Mouse (Mus musculus): ENCODE data around the gene Tvp23a. TPM values are rescaled to one million over a fixed set of nuclear protein-coding genes. Genes with fewer than 3 reads are reported as not detected.

Gene Tvp23a
- polyA plus RNA-seq, 1 experiment from 2014 or later = 29.3 TPM

DNA sequence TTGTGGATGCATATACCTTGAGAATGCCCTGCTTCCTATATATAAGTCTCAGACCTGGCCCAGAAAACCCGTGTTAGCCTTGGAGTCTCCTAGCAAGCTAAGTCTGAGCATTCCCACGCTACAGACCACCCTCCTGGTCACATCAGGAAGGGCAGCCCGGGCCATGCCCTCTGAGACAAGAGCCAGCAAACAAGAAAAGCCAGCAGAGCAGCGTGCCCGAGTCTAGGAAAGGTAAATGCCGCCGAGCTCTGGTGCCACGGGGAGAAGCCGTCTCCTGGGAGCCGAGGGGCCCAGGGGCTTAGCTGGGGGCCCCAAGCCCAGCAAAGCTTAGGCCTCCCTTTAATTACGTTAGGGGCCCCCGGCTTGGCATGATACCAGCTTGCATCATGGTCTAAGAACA is 61.9 kb downstream of the Tvp23a start:
- Histone ChIP-seq H3K4me2 (replicated peaks) (no peak overlapping the region), H3K4me1 (no peaks in the 10 kb centered on the region), H3K27me3 (0 out of 2 replicates have a peak, but pooled peaks cover 3% of the 10 kb centered on the region), H3K36me3 (no peaks in the 10 kb centered on the region), H3K4me3 (no peak overlapping the region), H3K9me3 (no peaks in the 10 kb centered on the region), H3K9ac (no peak overlapping the region), H3K27ac (no peak overlapping the region)
- ATAC-seq (ENCODE audit: insufficient number of reproducible peaks, insufficient read depth, low FRiP score, low TSS enrichment) = no peak
- 76% methylated on average over 12 of the region's 12 CpGs for WGBS

DNA sequence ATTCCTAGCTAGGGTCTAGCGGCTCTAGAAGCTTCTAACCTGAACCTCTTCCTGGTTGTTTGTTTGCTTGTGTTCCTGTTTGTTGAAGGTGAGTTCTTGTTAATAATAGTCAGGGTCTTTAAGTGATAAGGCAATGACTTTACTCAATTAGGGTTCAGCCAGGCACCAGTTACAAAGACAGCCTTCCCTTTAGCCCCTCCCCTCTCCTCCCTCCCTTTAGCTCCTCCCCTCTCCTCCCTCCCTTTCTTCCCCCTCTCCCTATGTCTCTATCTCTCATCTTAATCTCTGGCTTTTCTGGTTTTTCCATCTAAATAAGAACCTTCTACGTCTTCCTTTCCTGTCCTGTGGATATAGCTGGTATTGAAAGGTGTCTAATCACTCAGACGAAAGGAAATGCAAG is 62.6 kb downstream of the Tvp23a start:
- Histone ChIP-seq H3K27ac (no peak overlapping the region), H3K4me1 (no peaks in the 10 kb centered on the region), H3K4me2 (replicated peaks) (peak overlapping the region; percentile 29; the same call in 1 of the 2 replicates), H3K4me3 (no peak overlapping the region), H3K9me3 (no peaks in the 10 kb centered on the region), H3K9ac (no peak overlapping the region), H3K36me3 (no peaks in the 10 kb centered on the region), H3K27me3 (0 out of 2 replicates have a peak, but pooled peaks cover 3% of the 10 kb centered on the region)
- ATAC-seq (ENCODE audit: insufficient number of reproducible peaks, insufficient read depth, low FRiP score, low TSS enrichment) = no peak
- WGBS = 60% methylated on average over 3 of the region's 3 CpGs

DNA sequence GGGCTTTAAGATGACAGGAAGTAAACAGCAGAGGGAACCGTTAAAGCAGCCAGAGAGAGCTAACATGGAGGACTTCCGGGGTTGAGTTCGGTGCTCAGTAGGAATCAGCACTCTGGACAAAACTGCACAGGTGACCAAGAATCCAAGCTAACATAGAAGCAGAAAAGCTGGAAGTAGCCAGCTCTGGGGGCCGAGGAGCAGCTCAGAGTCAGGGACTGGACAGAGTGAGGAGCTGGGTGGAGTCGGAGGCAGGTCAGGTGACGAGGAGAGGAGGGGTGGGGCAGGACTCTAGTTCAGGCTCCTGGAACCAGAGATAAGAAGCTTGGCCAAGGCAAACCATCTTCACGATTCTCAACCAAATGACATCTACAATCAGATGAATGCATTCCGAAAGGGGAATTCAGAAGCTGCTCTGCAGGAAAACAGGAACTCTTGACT is 63.1 kb downstream of the Tvp23a start:
- no peaks in the 10 kb centered on the region for H3K4me1 ChIP-seq
- H3K4me3 ChIP-seq = no peak overlapping the region
- H3K27me3 ChIP-seq = 0 out of 2 replicates have a peak, but pooled peaks cover under 1% of the 10 kb centered on the region
- no peak overlapping the region for H3K27ac ChIP-seq
- 30% methylated on average over 8 of the region's 8 CpGs for WGBS
- no peak for ATAC-seq (ENCODE audit: insufficient number of reproducible peaks, insufficient read depth, low FRiP score, low TSS enrichment)
- no peaks in the 10 kb centered on the region for H3K9me3 ChIP-seq
- no peaks in the 10 kb centered on the region for H3K36me3 ChIP-seq
- no peak overlapping the region for H3K9ac ChIP-seq
- peak overlapping the region; percentile 29 for H3K4me2 ChIP-seq (replicated peaks)

DNA sequence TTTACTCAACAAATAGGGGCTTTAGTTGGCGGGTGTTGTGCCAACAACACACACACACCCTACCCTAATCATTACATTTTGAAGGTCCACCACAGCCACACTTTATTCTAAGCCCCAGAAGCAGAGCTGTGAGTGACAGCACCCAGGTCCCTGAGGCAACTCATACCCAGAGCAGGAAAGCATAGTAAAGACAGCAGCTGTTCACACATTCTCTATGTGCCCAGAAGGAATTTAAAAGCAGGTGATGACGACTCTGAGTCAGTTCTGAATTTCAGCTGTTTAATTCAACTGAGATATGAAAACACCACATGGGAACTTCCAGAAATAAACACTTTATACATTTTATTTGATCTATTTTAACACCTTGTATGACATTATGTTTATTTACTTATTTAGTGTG is 67.6 kb downstream of the Tvp23a start:
- no peak for ATAC-seq (ENCODE audit: insufficient number of reproducible peaks, insufficient read depth, low FRiP score, low TSS enrichment)
- Histone ChIP-seq H3K36me3 (no peaks in the 10 kb centered on the region), H3K4me3 (no peak overlapping the region), H3K27me3 (no peaks in the 10 kb centered on the region), H3K9me3 (no peaks in the 10 kb centered on the region), H3K27ac (no peak overlapping the region), H3K9ac (no peak overlapping the region), H3K4me2 (replicated peaks) (no peak overlapping the region), H3K4me1 (no peaks in the 10 kb centered on the region)
- 59% methylated on average over 2 of the region's 2 CpGs for WGBS

DNA sequence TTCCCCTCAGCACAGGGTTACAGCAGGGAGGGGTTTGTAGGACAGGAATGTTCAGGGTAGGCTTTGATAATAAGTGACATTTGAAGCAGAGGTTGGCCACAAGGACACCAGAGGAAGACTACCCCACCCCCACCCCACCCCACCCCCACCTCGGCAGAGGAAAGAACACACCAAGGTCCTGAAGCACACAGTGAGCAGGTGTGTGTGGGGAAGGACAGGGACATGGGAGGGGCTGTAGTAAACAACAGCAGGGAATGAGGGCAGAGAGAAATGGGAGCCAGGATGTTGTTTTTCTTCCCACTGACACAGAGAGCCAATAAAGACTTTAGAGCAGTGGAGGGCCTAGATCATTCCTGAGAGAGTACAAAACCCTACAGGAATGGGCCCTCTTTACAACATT is 69.9 kb downstream of the Tvp23a start:
- H3K9me3 ChIP-seq = no peaks in the 10 kb centered on the region
- H3K4me1 ChIP-seq = no peaks in the 10 kb centered on the region
- no peaks in the 10 kb centered on the region for H3K27me3 ChIP-seq
- H3K9ac ChIP-seq = no peak overlapping the region
- H3K27ac ChIP-seq = no peak overlapping the region
- H3K4me2 ChIP-seq (replicated peaks) = no peak overlapping the region
- no peak for ATAC-seq (ENCODE audit: insufficient number of reproducible peaks, insufficient read depth, low FRiP score, low TSS enrichment)
- WGBS = 56% methylated on average over 1 of the region's 1 CpGs
- no peaks in the 10 kb centered on the region for H3K36me3 ChIP-seq
- H3K4me3 ChIP-seq = no peak overlapping the region

DNA sequence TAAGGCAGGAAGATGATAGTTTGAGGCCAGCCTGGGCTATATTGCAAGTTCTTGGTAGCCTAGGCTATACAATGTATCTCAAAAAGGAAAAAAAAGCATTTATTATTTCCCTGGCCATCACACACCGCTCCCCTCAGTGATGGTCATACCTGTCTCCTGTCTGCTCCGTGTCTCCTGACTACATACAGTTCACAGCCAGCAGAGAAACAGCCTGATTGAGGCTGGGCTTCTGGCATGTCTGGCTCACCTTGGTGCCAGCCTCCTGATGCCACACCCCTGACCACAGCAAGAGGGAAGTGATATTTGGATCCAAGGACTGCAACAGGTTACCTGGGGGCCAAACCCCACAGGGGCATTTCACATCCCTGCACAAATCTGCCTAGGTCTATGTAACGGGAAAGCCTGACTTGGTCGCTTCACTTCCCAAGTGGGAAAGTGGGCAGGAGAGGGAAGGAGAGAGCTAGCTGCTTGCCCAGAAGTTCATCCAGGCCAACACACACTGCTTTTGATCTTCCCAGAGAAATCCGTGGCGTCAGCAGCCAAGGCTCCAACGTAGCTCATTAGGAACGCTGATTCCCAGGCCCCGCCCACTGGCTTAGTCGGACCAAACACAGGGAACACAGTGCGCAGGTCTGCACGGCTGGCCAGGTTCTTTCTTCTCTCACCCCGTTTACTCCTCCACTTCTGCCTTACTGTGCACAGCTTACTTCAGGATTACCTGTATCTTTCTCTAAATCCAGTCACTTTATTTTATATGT is 72.7 kb downstream of the Tvp23a start:
- no peaks in the 10 kb centered on the region for H3K9me3 ChIP-seq
- no peak overlapping the region for H3K27ac ChIP-seq
- H3K36me3 ChIP-seq = no peaks in the 10 kb centered on the region
- no peaks in the 10 kb centered on the region for H3K27me3 ChIP-seq
- peak overlapping the region; percentile 40 for H3K4me2 ChIP-seq (replicated peaks)
- H3K4me1 ChIP-seq = 0 out of 2 replicates have a peak, but pooled peaks cover 11% of the 10 kb centered on the region
- no peak overlapping the region for H3K9ac ChIP-seq
- H3K4me3 ChIP-seq = 0 out of 2 replicates have a peak overlapping the region, but pooled peaks have one; percentile 9
- peak; percentile 78 for ATAC-seq (ENCODE audit: insufficient number of reproducible peaks, insufficient read depth, low FRiP score, low TSS enrichment)
- 20% methylated on average over 13 of the region's 13 CpGs for WGBS

DNA sequence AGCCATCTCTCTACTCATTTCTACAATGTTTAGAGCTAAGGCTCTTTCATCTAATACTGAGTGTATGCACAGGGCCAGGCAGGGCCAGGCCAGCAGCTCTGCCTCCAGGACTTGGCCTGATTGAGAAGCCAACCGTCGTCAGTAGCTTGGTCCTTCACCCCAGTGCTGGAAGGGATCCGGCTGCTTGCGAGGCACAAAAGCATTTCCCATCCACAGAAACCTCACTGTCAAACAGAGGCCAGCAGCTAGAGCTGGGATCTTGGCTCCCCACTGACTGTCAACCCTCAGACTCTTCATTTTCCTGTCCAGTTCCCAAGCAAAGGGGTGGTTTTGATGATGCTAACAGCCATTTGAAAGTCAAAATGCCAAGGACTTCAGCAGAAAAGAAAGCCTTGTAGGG is 74.8 kb downstream of the Tvp23a start:
- no peaks in the 10 kb centered on the region for H3K27me3 ChIP-seq
- no peak overlapping the region for H3K9ac ChIP-seq
- ATAC-seq (ENCODE audit: insufficient number of reproducible peaks, insufficient read depth, low FRiP score, low TSS enrichment) = no peak
- H3K27ac ChIP-seq = no peak overlapping the region
- H3K4me1 ChIP-seq = 0 out of 2 replicates have a peak, but pooled peaks cover 11% of the 10 kb centered on the region
- no peak overlapping the region for H3K4me2 ChIP-seq (replicated peaks)
- no peak overlapping the region for H3K4me3 ChIP-seq
- WGBS = 73% methylated on average over 4 of the region's 4 CpGs
- H3K36me3 ChIP-seq = no peaks in the 10 kb centered on the region
- no peaks in the 10 kb centered on the region for H3K9me3 ChIP-seq

Other genes starting within 250 kb of the Tvp23a start
- gene Emp2, start 133.4 kb downstream of the Tvp23a start, polyA plus RNA-seq (2016; fragmentation: Nextera tagmentation; extraction: Ambion mirVana) = 8.7 and 9.5 TPM in 2 replicates
- not detected in 2 replicates for gene Tekt5, start 51.9 kb downstream of the Tvp23a start, polyA plus RNA-seq (2016; fragmentation: Nextera tagmentation; extraction: Ambion mirVana)
- gene Nubp1, start 35.4 kb downstream of the Tvp23a start, polyA plus RNA-seq (2016; fragmentation: Nextera tagmentation; extraction: Ambion mirVana) = 61.8 and 68.7 TPM in 2 replicates
- 0.36 and 0.57 TPM in 2 replicates for gene Ciita, start 32.7 kb upstream of the Tvp23a start, polyA plus RNA-seq (2016; fragmentation: Nextera tagmentation; extraction: Ambion mirVana)
- 31.5 and 32.9 TPM in 2 replicates for gene Dexi, start 95.7 kb upstream of the Tvp23a start, polyA plus RNA-seq (2016; fragmentation: Nextera tagmentation; extraction: Ambion mirVana)
- 37.7 and 38.9 TPM in 2 replicates for gene Clec16a, start 98.0 kb upstream of the Tvp23a start, polyA plus RNA-seq (2016; fragmentation: Nextera tagmentation; extraction: Ambion mirVana)

Data from embryonic facial prominence, embryonic 12.5 days (tissue).